Comparison of ENCODE assay signal across 14 mouse cellular contexts in genomic region chr1:85957942-85958619, GRCm38 (mm10). TPM values are rescaled to one million over a fixed set of nuclear protein-coding genes. Genes with fewer than 3 reads are reported as not detected.
A peak's percentile ranks its signal among the peaks of the same experiment; 100 is the strongest.
DNase-seq lines count a peak whose midpoint lies in the region; ATAC-seq and TF ChIP-seq lines count a peak whose summit lies in the region.
"Had no signal": no experiment of that assay in that cellular context is flagged by ENCODE, and none has a peak within 500 bp of the region (broad histone marks: within the 10 kb centered on the region; RNA-seq: fewer than 3 reads in every experiment).

No protein-coding gene starts in this region.

- no peaks in the 10 kb centered on the region for H3K4me1 ChIP-seq in forebrain, embryonic 11.5 days (replicated peaks; ENCODE audit: control insufficient read depth, insufficient read depth, low read length)
- no peaks in the 10 kb centered on the region for H3K4me1 ChIP-seq in forebrain, embryonic 12.5 days
- peaks cover 42% of the 10 kb centered on the region; the same call in 1 of the 2 replicates for H3K4me1 ChIP-seq in small intestine, adult 2 months (ENCODE audit: control insufficient read depth, insufficient read depth, insufficient read length, low read length)
- H3K4me1 ChIP-seq: neural tube, embryonic 12.5 days had no signal

- H3K9ac ChIP-seq in forebrain, embryonic 11.5 days (ENCODE audit: low read length), result no peak overlapping the region
- H3K9ac ChIP-seq in forebrain, embryonic 12.5 days, result no peak overlapping the region
- H3K9ac ChIP-seq: neural tube, embryonic 12.5 days had no signal

- no peaks in the 10 kb centered on the region for H3K36me3 ChIP-seq in forebrain, embryonic 11.5 days (ENCODE audit: control insufficient read depth, insufficient read depth, low read length)
- H3K36me3 ChIP-seq in forebrain, embryonic 12.5 days (replicated peaks), result no peaks in the 10 kb centered on the region
- H3K36me3 ChIP-seq in small intestine, adult 2 months (ENCODE audit: control insufficient read depth, insufficient read depth, low read length), result 0 out of 2 replicates have a peak, but pooled peaks cover 3% of the 10 kb centered on the region
- H3K36me3 ChIP-seq: neural tube, embryonic 12.5 days had no signal

- H3K4me3 ChIP-seq in forebrain, embryonic 11.5 days (ENCODE audit: low read depth, low read length), result no peak overlapping the region
- H3K4me3 ChIP-seq in forebrain, embryonic 12.5 days (replicated peaks), result no peak overlapping the region
- peak overlapping the region; percentile 49 for H3K4me3 ChIP-seq in small intestine, adult 2 months (ENCODE audit: low read depth, low read length)
- H3K4me3 ChIP-seq in layer of hippocampus, adult 2 months, result no peak overlapping the region
- H3K4me3 ChIP-seq: neural tube, embryonic 12.5 days had no signal

- ATAC-seq in forebrain, embryonic 11.5 days (replicated peaks; ENCODE audit: low FRiP score), result no peak
- no peak for ATAC-seq in forebrain, embryonic 12.5 days (ENCODE audit: low FRiP score)
- peak; percentile 10 for ATAC-seq in activated CD4-positive, CD25-positive, alpha-beta regulatory T cell, adult 4 months
- ATAC-seq: forebrain, embryonic 16.5 days; Patski had no signal

- peak; percentile 16 for DNase-seq in forebrain, embryonic 11.5 days (ENCODE audit: low spot score)
- peak; percentile 51 for DNase-seq in layer of hippocampus, adult 9-11 months
- no peak for DNase-seq in layer of hippocampus, adult 18-20 months (ENCODE audit: low spot score in 2 of 2)
- DNase-seq in layer of hippocampus, adult 2 months (ENCODE audit: low spot score in 2 of 2), result no peak
- DNase-seq in kidney, adult 9 months, result no peak
- DNase-seq: kidney, adult 2 months; lung, postnatal 10 days had no signal

- H3K27ac ChIP-seq in forebrain, embryonic 11.5 days (ENCODE audit: low read depth, low read length), result no peak overlapping the region
- no peak overlapping the region for H3K27ac ChIP-seq in forebrain, embryonic 12.5 days
- peak overlapping the region; percentile 95 for H3K27ac ChIP-seq in small intestine, adult 2 months (ENCODE audit: insufficient read depth, low read depth, low read length)
- H3K27ac ChIP-seq in layer of hippocampus, adult 2 months, result no peak overlapping the region
- H3K27ac ChIP-seq: neural tube, embryonic 12.5 days had no signal

- no peak overlapping the region for H3K4me2 ChIP-seq in forebrain, embryonic 11.5 days (ENCODE audit: low read depth, low read length, severe bottlenecking)
- H3K4me2 ChIP-seq in forebrain, embryonic 12.5 days, result no peak overlapping the region
- H3K4me2 ChIP-seq: neural tube, embryonic 12.5 days had no signal

- no peak for TF ChIP-seq POLR2A in small intestine, adult 2 months (IDR thresholded peaks at IDR 0.05; ENCODE audit: low read depth, low read length)

- no peaks in the 10 kb centered on the region for H3K9me3 ChIP-seq in forebrain, embryonic 11.5 days (ENCODE audit: control insufficient read depth, low read length)
- H3K9me3 ChIP-seq in forebrain, embryonic 12.5 days, result no peaks in the 10 kb centered on the region
- H3K9me3 ChIP-seq: neural tube, embryonic 12.5 days had no signal

- TF ChIP-seq CTCF in small intestine, adult 2 months (IDR thresholded peaks at IDR 0.05; ENCODE audit: extremely low read depth, insufficient read length, insufficient replicate concordance, low read depth, low read length), result no peak
- no peak for TF ChIP-seq CTCF in layer of hippocampus, adult 2 months (conservative IDR thresholded peaks at IDR 0.05)

- H3K27me3 ChIP-seq in forebrain, embryonic 11.5 days (ENCODE audit: control insufficient read depth, insufficient read depth, low read length), result no peaks in the 10 kb centered on the region
- no peaks in the 10 kb centered on the region for H3K27me3 ChIP-seq in forebrain, embryonic 12.5 days
- H3K27me3 ChIP-seq in small intestine, adult 2 months (ENCODE audit: control insufficient read depth, insufficient read depth, low read length), result no peaks in the 10 kb centered on the region
- H3K27me3 ChIP-seq: neural tube, embryonic 12.5 days had no signal

- 54% methylated on average over 9 of the region's 9 CpGs for WGBS in forebrain, embryonic 11.5 days
- 57% methylated on average over 9 of the region's 9 CpGs for WGBS in forebrain, embryonic 12.5 days
- 66% methylated on average over 9 of the region's 9 CpGs for WGBS in small intestine, adult 2 months

RNA-seq across cellular contexts. Expression of gene Gpr55, which starts 2.7 kb away (rescaled TPM):
- polyA plus RNA-seq in forebrain, embryonic 11.5 days (2014; fragmentation: Nextera tagmentation; extraction: Ambion mirVana), result not detected in 2 replicates
- 0.05 TPM in 1 of 2 replicates, not detected in the other for polyA plus RNA-seq in forebrain, embryonic 12.5 days (2016; fragmentation: Nextera tagmentation; extraction: Ambion mirVana)
- total RNA-seq in layer of hippocampus, adult 18-20 months (2021), result under 1 TPM in 1 of 2 experiments, not detected in 1; 0.08 TPM
- polyA plus RNA-seq in activated CD4-positive, CD25-positive, alpha-beta regulatory T cell, adult 4 months (2017; shearing (Covaris generic)), result 1 to 10 TPM; 1.9 to 6.8 TPM
- 2.7 and 4.2 TPM in 2 replicates for polyA plus RNA-seq in small intestine, adult 2 months (2012; rRNA removed)
- not detected for total RNA-seq in layer of hippocampus, adult 2 months (2021)
- total RNA-seq: common myeloid progenitor, adult 5-6 weeks had no signal
- polyA plus RNA-seq: kidney, adult 2 months; Patski had no signal

RNA-seq across cellular contexts. Expression of gene 4933407L21Rik, which starts 29.8 kb away (rescaled TPM):
- polyA plus RNA-seq in forebrain, embryonic 11.5 days (2014; fragmentation: Nextera tagmentation; extraction: Ambion mirVana), result 0.60 and 1.1 TPM in 2 replicates
- 2.4 and 3.7 TPM in 2 replicates for polyA plus RNA-seq in forebrain, embryonic 12.5 days (2016; fragmentation: Nextera tagmentation; extraction: Ambion mirVana)
- total RNA-seq in layer of hippocampus, adult 18-20 months (2021), result 1 to 10 TPM; 3.3 to 4.1 TPM
- polyA plus RNA-seq in activated CD4-positive, CD25-positive, alpha-beta regulatory T cell, adult 4 months (2017; shearing (Covaris generic)), result 1 to 10 TPM in 1 of 2 experiments, under 1 TPM in 1; 0.51 to 1.5 TPM
- 0.14 TPM in 1 of 2 replicates, not detected in the other for polyA plus RNA-seq in small intestine, adult 2 months (2012; rRNA removed)
- 1 to 10 TPM; 3.3 to 3.6 TPM for total RNA-seq in layer of hippocampus, adult 2 months (2021)
- total RNA-seq: common myeloid progenitor, adult 5-6 weeks had no signal

RNA-seq across cellular contexts. Expression of gene Spata3, which starts 58.5 kb away (rescaled TPM):
- polyA plus RNA-seq in forebrain, embryonic 11.5 days (2014; fragmentation: Nextera tagmentation; extraction: Ambion mirVana), result not detected in 2 replicates
- polyA plus RNA-seq in forebrain, embryonic 12.5 days (2016; fragmentation: Nextera tagmentation; extraction: Ambion mirVana), result not detected in 2 replicates
- under 1 TPM; 0.30 to 0.91 TPM for total RNA-seq in layer of hippocampus, adult 18-20 months (2021)
- polyA plus RNA-seq in activated CD4-positive, CD25-positive, alpha-beta regulatory T cell, adult 4 months (2017; shearing (Covaris generic)), result under 1 TPM in 1 of 2 experiments, not detected in 1; 0.49 TPM
- polyA plus RNA-seq in small intestine, adult 2 months (2012; rRNA removed), result not detected in 2 replicates
- 1 to 10 TPM; 1.2 TPM for total RNA-seq in layer of hippocampus, adult 2 months (2021)
- total RNA-seq: common myeloid progenitor, adult 5-6 weeks had no signal
- polyA plus RNA-seq: neural tube, embryonic 12.5 days; Patski had no signal

Comparison
In these comparisons a context has a peak if more than half of its experiments do, and no peak if none do; other contexts are left out.
1. DNase-seq: peak in forebrain, embryonic 11.5 days (single experiment) and layer of hippocampus, adult 9-11 months (single experiment); none in layer of hippocampus, adult 18-20 months (0 of 2), layer of hippocampus, adult 2 months (0 of 2) and kidney, adult 9 months (single experiment).